14 mouse cellular contexts compared by ENCODE assay signal in the genomic region with DNA sequence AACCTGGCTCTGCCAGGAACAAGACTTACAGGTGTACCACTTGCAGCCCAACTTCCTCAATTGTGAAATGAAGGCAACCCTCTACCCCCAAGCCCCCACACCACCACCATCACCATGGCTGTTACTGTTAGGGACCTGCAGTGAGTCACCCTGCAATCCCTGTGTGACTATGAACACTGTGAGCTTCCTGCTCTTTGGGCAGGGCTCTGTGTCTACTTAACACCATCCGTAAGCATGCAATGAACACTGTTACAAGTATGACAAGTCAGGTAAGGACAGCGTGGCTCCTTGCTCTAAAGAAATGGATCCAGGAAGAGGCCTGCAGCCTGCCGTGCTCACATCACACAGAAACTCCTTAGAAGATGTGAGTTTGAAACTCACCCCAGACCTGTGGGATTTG. TPM values are rescaled to one million over a fixed set of nuclear protein-coding genes. Genes with fewer than 3 reads are reported as not detected.
"Had no signal": no experiment of that assay in that cellular context is flagged by ENCODE, and none has a peak within 500 bp of the region (broad histone marks: within the 10 kb centered on the region; RNA-seq: fewer than 3 reads in every experiment).

No protein-coding gene starts in this region.

- H3K9me3 ChIP-seq: limb, embryonic 13.5 days; liver, embryonic 12.5 days; liver, embryonic 15.5 days had no signal

- H3K4me2 ChIP-seq: limb, embryonic 13.5 days; liver, embryonic 12.5 days; liver, embryonic 15.5 days; midbrain, embryonic 11.5 days had no signal

- H3K4me3 ChIP-seq: limb, embryonic 13.5 days; liver, embryonic 12.5 days; liver, embryonic 15.5 days; megakaryocyte, embryonic 14.5 days had no signal

- H3K36me3 ChIP-seq: limb, embryonic 13.5 days; liver, embryonic 12.5 days; liver, embryonic 15.5 days had no signal

- ATAC-seq: intestine, postnatal 0 days; liver, embryonic 12.5 days had no signal

- H3K4me1 ChIP-seq: liver, embryonic 12.5 days; liver, embryonic 15.5 days had no signal

- H3K27ac ChIP-seq: limb, embryonic 13.5 days; liver, embryonic 12.5 days; liver, embryonic 15.5 days had no signal

- DNase-seq: kidney, adult 8-10 months; kidney, postnatal 14 days; kidney, postnatal 4 days; left cerebral cortex, postnatal 4 days; liver; lung, adult 2 months; thymus, postnatal 25 days had no signal

- H3K27me3 ChIP-seq: limb, embryonic 13.5 days; liver, embryonic 12.5 days; liver, embryonic 15.5 days; megakaryocyte, embryonic 14.5 days had no signal

- H3K9ac ChIP-seq: limb, embryonic 13.5 days; liver, embryonic 12.5 days; liver, embryonic 15.5 days had no signal

RNA-seq across cellular contexts. Expression of a gene that starts 33.0 kb away (rescaled TPM):
- polyA plus RNA-seq: liver, embryonic 12.5 days; liver, embryonic 15.5 days; small intestine, adult 2 months had no signal
